Mouse (Mus musculus) layer of hippocampus, adult 9-10 months (tissue): ENCODE data around the gene Gpr87.

Source experiments
- DNase-seq: peaks from one replicate; pipeline ENCODE4 v3.0.0; 2022; ENCODE audit warnings: low spot score

Gpr87 gene

GRCm38 (mm10) chr3:59138946-59139468, 55.9 kb downstream of the Gpr87 start:
- no peak for DNase-seq

- DNase-seq, result no peak
These were observed 58.8 kb downstream of the Gpr87 start for GRCm38 (mm10) chr3:59135911-59136653.

GRCm38 (mm10) chr3:59133189-59133588, 61.7 kb downstream of the Gpr87 start:
- no peak for DNase-seq

- DNase-seq, result no peak
These were observed 62.9 kb downstream of the Gpr87 start for GRCm38 (mm10) chr3:59131966-59132365.

- DNase-seq, result no peak
These were observed 63.8 kb downstream of the Gpr87 start for GRCm38 (mm10) chr3:59131081-59131480.

- no peak for DNase-seq
These were observed 64.5 kb downstream of the Gpr87 start for GRCm38 (mm10) chr3:59130431-59130830.

DNA sequence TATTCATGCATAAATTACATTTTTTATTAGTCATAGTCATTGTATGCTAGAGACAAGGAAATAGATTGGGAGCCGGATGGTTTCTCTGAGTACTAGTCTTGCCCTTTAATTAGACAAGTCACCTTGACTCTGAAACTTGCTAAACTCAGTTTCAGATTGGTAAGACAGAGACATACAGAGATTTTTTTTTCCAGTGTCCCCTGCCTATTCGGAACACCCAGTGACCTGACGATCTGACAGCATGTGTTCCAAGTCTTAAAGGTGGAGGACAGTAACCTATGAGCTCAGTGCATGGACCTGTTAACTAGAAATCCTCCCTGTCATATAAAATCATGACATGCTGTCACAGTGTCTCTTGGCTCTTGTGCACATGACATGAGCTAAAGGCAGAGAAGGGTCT, 65.4 kb downstream of the Gpr87 start:
- no peak for DNase-seq
